Mouse (Mus musculus) E14TG2a.4 (cell line): ENCODE data around the gene Speer4c.
"Not testable (repeated sequence)": the region's sequence is repeated elsewhere in the genome, so short reads cannot be mapped to it uniquely, and the experiment has no call there.

Source experiments
- CTCF ChIP-seq: conservative IDR thresholded peaks from 2 replicates; pipeline ENCODE4 v1.5.1; 2014; ENCODE audit warnings: low read length
- NANOG ChIP-seq: IDR thresholded peaks from 2 replicates; pipeline ENCODE4 v1.6.1; 2014; ENCODE audit warnings: borderline replicate concordance, low read length, mixed read lengths
- POU5F1 ChIP-seq: IDR thresholded peaks from 2 replicates; pipeline ENCODE4 v1.6.1; 2014; ENCODE audit warnings: low read length, borderline replicate concordance

DNA sequence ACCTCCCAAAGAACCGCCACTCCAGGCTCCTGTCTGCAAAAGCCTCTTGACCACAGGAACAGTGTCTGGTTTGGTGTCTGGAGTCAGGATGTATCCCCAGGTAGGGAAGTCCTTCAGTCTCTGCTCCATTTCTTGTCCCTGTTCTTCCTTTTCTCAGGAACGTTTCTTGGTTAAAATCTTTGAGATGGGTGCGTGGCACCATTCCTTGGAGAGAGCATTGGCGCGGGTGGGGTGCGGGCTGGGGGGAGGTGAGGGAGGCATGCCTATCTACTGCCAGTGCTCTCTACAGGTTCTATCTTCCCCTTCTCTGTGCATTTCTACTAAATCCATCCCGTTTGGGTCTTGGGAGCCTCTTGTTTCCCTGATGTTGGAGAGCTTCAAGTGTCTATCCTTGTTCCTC lies 50.2 kb downstream of the Speer4c start:
- not testable (repeated sequence) for TF ChIP-seq CTCF, NANOG, POU5F1
